Mouse (Mus musculus): ENCODE data around the gene Sumo3. TPM values are rescaled to one million over a fixed set of nuclear protein-coding genes. Genes with fewer than 3 reads are reported as not detected.

The Sumo3 gene
- polyA plus RNA-seq, 1 experiment from 2014 or later, result 324 TPM

DNA sequence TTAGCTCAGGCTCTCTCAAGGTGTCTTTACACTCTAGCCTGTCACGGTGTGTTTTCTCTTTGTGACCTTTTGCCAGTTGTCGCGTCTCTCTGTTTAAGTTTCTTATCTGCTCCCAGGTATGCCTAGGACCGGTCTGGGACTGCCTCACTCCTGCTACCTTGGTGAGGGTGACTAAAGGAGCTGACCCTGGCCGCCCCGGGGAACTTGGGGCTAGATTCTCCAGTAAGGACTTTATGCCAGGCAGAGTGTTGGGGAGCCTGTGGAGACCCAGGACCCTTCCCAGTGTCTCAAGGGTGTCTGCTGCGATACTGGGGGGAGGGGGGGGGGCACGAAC is 23.6 kb upstream of the Sumo3 start:
- Histone ChIP-seq H3K4me2 (replicated peaks; ENCODE audit: low read depth, low read length) (peak overlapping the region; percentile 82), H3K4me3 (ENCODE audit: low read depth, low read length) (peak overlapping the region; percentile 85), H3K9me3 (ENCODE audit: control insufficient read depth, low read depth, low read length) (no peaks in the 10 kb centered on the region), H3K27ac (ENCODE audit: low read length) (peak overlapping the region; percentile 91), H3K9ac (replicated peaks; ENCODE audit: low read depth, low read length) (peak overlapping the region; percentile 79), H3K36me3 (ENCODE audit: control insufficient read depth, insufficient read depth, low read length) (no peaks in the 10 kb centered on the region; the same call in 1 of the 2 replicates), H3K27me3 (ENCODE audit: control insufficient read depth, insufficient read depth, low read length) (no peaks in the 10 kb centered on the region), H3K4me1 (ENCODE audit: control insufficient read depth, insufficient read depth, low read length) (0 out of 2 replicates have a peak, but pooled peaks cover 5% of the 10 kb centered on the region)
- ATAC-seq (ENCODE audit: insufficient number of reproducible peaks, insufficient read depth, low FRiP score, low read depth), result peak; percentile 36; the same call in 1 of the 2 replicates
- WGBS, result 5% methylated on average over 8 of the region's 8 CpGs

DNA sequence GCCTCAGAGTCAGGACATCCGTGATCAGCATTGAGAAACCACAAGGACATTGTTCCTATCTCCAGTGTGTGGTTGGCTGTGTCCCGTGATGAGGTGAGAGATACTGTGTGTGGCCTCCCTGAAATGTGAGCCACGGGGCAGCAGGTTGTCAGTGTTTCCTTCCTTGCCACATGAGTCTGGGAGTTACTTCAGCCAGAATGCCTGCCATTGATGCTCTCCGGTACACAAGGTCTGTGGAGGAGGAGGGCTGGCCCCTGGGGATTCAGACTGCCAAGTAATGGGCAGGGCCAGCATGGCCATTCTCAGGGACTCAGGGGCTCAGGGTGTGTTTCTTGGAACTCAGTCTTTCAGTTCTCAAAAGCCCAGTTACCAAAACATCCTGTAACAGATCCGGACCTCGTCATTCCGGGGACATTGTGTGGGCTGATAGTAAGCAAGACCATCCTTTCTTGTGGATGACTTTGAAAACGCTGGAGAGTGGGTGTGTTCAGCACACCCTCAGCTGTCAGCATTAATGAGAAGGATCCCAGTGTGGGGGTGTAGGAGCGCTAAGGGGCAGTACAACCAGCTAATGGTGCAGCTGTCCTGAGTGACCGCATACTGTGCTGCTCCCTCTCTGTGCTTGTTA is 22.0 kb upstream of the Sumo3 start:
- Histone ChIP-seq H3K27me3 (ENCODE audit: control insufficient read depth, insufficient read depth, low read length) (no peaks in the 10 kb centered on the region), H3K27ac (ENCODE audit: low read length) (no peak overlapping the region), H3K9ac (replicated peaks; ENCODE audit: low read depth, low read length) (0 out of 2 replicates have a peak overlapping the region, but pooled peaks have one; percentile 6), H3K4me2 (replicated peaks; ENCODE audit: low read depth, low read length) (0 out of 2 replicates have a peak overlapping the region, but pooled peaks have one; percentile 82), H3K9me3 (ENCODE audit: control insufficient read depth, low read depth, low read length) (no peaks in the 10 kb centered on the region), H3K4me3 (ENCODE audit: low read depth, low read length) (no peak overlapping the region), H3K36me3 (ENCODE audit: control insufficient read depth, insufficient read depth, low read length) (peaks cover 5% of the 10 kb centered on the region; the same call in 1 of the 2 replicates), H3K4me1 (ENCODE audit: control insufficient read depth, insufficient read depth, low read length) (peaks cover 5% of the 10 kb centered on the region; the same call in 1 of the 2 replicates)
- WGBS, result 72% methylated on average over 10 of the region's 10 CpGs
- ATAC-seq (ENCODE audit: insufficient number of reproducible peaks, insufficient read depth, low FRiP score, low read depth), result no peak

DNA sequence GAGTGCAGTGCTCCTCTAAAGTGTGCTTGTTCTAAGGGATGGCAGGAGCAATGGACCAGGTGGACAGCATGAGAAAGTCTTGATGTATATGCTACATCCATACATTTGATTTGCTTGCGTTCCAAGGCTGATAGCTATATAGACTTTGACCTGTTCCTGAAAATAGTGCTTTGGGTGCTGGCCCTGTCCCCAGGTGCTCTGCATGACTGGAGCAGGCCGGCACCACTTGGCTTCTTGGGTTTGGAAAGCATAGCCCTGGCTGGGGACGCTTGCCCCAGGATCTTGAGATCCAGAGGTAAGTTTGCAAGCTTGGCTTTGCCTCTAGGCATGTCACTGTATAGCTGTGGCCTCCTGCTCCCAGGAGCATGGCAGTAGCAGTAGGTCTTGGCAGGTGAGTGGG is 19.3 kb upstream of the Sumo3 start:
- 90% methylated on average over 3 of the region's 3 CpGs for WGBS
- no peaks in the 10 kb centered on the region for H3K27me3 ChIP-seq (ENCODE audit: control insufficient read depth, insufficient read depth, low read length)
- no peak overlapping the region for H3K9ac ChIP-seq (replicated peaks; ENCODE audit: low read depth, low read length)
- H3K9me3 ChIP-seq (ENCODE audit: control insufficient read depth, low read depth, low read length), result no peaks in the 10 kb centered on the region
- no peak overlapping the region for H3K4me3 ChIP-seq (ENCODE audit: low read depth, low read length)
- no peak for ATAC-seq (ENCODE audit: insufficient number of reproducible peaks, insufficient read depth, low FRiP score, low read depth)
- no peak overlapping the region for H3K4me2 ChIP-seq (replicated peaks; ENCODE audit: low read depth, low read length)
- peaks cover 15% of the 10 kb centered on the region for H3K36me3 ChIP-seq (ENCODE audit: control insufficient read depth, insufficient read depth, low read length)
- H3K4me1 ChIP-seq (ENCODE audit: control insufficient read depth, insufficient read depth, low read length), result peaks cover 13% of the 10 kb centered on the region
- H3K27ac ChIP-seq (ENCODE audit: low read length), result no peak overlapping the region

- Histone ChIP-seq H3K27ac (ENCODE audit: low read length) (no peak overlapping the region), H3K27me3 (ENCODE audit: control insufficient read depth, insufficient read depth, low read length) (no peaks in the 10 kb centered on the region), H3K9ac (replicated peaks; ENCODE audit: low read depth, low read length) (no peak overlapping the region), H3K36me3 (ENCODE audit: control insufficient read depth, insufficient read depth, low read length) (peaks cover 21% of the 10 kb centered on the region), H3K4me2 (replicated peaks; ENCODE audit: low read depth, low read length) (no peak overlapping the region), H3K4me3 (ENCODE audit: low read depth, low read length) (no peak overlapping the region), H3K4me1 (ENCODE audit: control insufficient read depth, insufficient read depth, low read length) (peaks cover 13% of the 10 kb centered on the region), H3K9me3 (ENCODE audit: control insufficient read depth, low read depth, low read length) (no peaks in the 10 kb centered on the region)
- 66% methylated on average over 6 of the region's 6 CpGs for WGBS
- no peak for ATAC-seq (ENCODE audit: insufficient number of reproducible peaks, insufficient read depth, low FRiP score, low read depth)
Measured at GRCm38 (mm10) chr10:77587091-77587775, 18.7 kb upstream of the Sumo3 start.

DNA sequence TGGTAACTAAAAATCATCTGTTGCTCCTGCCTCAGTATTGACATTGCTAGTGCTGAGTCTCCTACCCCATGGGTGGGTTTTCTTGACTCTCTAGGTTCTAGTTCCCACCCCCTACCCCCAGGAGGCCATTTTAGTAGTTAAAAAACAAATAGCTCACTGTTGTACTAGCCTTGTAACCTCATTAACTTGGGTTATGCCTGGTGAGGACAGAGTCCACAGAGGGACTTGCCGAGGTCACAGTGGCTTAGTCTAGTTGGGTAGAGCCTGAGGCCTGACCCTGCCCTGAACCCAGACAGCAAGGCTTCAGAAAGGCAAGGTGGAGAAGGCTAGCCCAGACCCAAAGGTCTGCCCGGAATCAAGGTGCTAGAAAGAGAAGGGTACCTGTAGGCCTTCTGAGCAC is 17.9 kb upstream of the Sumo3 start:
- Histone ChIP-seq H3K27ac (ENCODE audit: low read length) (no peak overlapping the region), H3K4me2 (replicated peaks; ENCODE audit: low read depth, low read length) (no peak overlapping the region), H3K9me3 (ENCODE audit: control insufficient read depth, low read depth, low read length) (no peaks in the 10 kb centered on the region), H3K4me3 (ENCODE audit: low read depth, low read length) (no peak overlapping the region), H3K36me3 (ENCODE audit: control insufficient read depth, insufficient read depth, low read length) (peaks cover 28% of the 10 kb centered on the region), H3K4me1 (ENCODE audit: control insufficient read depth, insufficient read depth, low read length) (peaks cover 9% of the 10 kb centered on the region), H3K27me3 (ENCODE audit: control insufficient read depth, insufficient read depth, low read length) (no peaks in the 10 kb centered on the region), H3K9ac (replicated peaks; ENCODE audit: low read depth, low read length) (no peak overlapping the region)
- WGBS, result 82% methylated on average over 2 of the region's 2 CpGs
- no peak for ATAC-seq (ENCODE audit: insufficient number of reproducible peaks, insufficient read depth, low FRiP score, low read depth)

DNA sequence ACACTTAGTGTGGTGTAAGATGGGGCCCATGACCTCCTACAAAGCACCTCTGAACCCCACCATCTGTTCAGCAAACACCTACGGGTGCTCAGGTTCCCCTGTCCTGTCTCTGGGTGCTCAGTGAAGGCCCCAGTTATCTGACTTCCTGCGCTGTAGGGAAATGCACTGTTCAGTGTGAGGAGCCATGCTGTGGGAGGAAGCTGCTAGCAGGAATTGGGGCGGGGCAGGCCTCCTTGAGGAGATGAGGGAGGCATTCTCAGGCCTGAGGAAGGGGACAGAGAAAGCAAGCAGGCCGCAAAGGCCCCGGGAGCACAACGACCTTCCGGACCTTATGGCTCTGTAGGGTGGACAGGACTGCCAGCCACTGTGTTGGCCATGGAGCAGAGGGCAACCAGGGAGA is 16.8 kb upstream of the Sumo3 start:
- Histone ChIP-seq H3K9me3 (ENCODE audit: control insufficient read depth, low read depth, low read length) (no peaks in the 10 kb centered on the region), H3K27me3 (ENCODE audit: control insufficient read depth, insufficient read depth, low read length) (no peaks in the 10 kb centered on the region), H3K4me2 (replicated peaks; ENCODE audit: low read depth, low read length) (no peak overlapping the region), H3K4me1 (ENCODE audit: control insufficient read depth, insufficient read depth, low read length) (peaks cover 8% of the 10 kb centered on the region), H3K27ac (ENCODE audit: low read length) (peak overlapping the region; percentile 39; the same call in 1 of the 2 replicates), H3K9ac (replicated peaks; ENCODE audit: low read depth, low read length) (no peak overlapping the region), H3K36me3 (ENCODE audit: control insufficient read depth, insufficient read depth, low read length) (peaks cover 39% of the 10 kb centered on the region), H3K4me3 (ENCODE audit: low read depth, low read length) (no peak overlapping the region)
- WGBS, result 78% methylated on average over 7 of the region's 7 CpGs
- no peak for ATAC-seq (ENCODE audit: insufficient number of reproducible peaks, insufficient read depth, low FRiP score, low read depth)

DNA sequence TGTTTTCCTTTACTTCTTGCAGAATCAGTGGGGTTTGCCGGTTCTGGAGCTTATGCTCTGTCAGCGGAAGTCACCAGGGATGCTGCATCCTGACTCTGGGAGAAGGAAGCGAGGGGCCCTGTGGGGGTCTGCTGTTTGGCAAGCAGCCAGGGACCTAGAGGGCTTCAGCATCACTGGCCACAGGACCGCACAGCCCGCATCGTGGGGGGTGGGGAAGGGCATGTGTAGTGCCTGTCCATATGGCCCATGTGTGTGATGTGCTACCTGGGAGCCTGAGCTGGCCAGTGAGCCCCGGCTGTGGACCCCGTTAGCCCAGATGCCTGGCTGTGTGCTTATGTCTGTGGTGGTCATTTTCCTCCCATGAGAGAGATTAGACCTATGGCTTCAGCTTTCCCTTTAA is 16.1 kb upstream of the Sumo3 start:
- Histone ChIP-seq H3K4me3 (ENCODE audit: low read depth, low read length) (no peak overlapping the region), H3K9me3 (ENCODE audit: control insufficient read depth, low read depth, low read length) (no peaks in the 10 kb centered on the region), H3K27me3 (ENCODE audit: control insufficient read depth, insufficient read depth, low read length) (no peaks in the 10 kb centered on the region), H3K36me3 (ENCODE audit: control insufficient read depth, insufficient read depth, low read length) (peaks cover 45% of the 10 kb centered on the region), H3K9ac (replicated peaks; ENCODE audit: low read depth, low read length) (no peak overlapping the region), H3K27ac (ENCODE audit: low read length) (peak overlapping the region; percentile 39; the same call in 1 of the 2 replicates), H3K4me1 (ENCODE audit: control insufficient read depth, insufficient read depth, low read length) (peaks cover 8% of the 10 kb centered on the region), H3K4me2 (replicated peaks; ENCODE audit: low read depth, low read length) (no peak overlapping the region)
- ATAC-seq (ENCODE audit: insufficient number of reproducible peaks, insufficient read depth, low FRiP score, low read depth), result no peak
- WGBS, result 66% methylated on average over 8 of the region's 8 CpGs

GRCm38 (mm10) chr10:77590812-77591211 is 15.1 kb upstream of the Sumo3 start:
- Histone ChIP-seq H3K4me2 (replicated peaks; ENCODE audit: low read depth, low read length) (no peak overlapping the region), H3K4me1 (ENCODE audit: control insufficient read depth, insufficient read depth, low read length) (peaks cover 8% of the 10 kb centered on the region), H3K4me3 (ENCODE audit: low read depth, low read length) (no peak overlapping the region), H3K27ac (ENCODE audit: low read length) (no peak overlapping the region; the same call in 1 of the 2 replicates), H3K9me3 (ENCODE audit: control insufficient read depth, low read depth, low read length) (no peaks in the 10 kb centered on the region), H3K9ac (replicated peaks; ENCODE audit: low read depth, low read length) (no peak overlapping the region), H3K36me3 (ENCODE audit: control insufficient read depth, insufficient read depth, low read length) (peaks cover 53% of the 10 kb centered on the region), H3K27me3 (ENCODE audit: control insufficient read depth, insufficient read depth, low read length) (no peaks in the 10 kb centered on the region)
- peak; percentile 64; the same call in 1 of the 2 replicates for ATAC-seq (ENCODE audit: insufficient number of reproducible peaks, insufficient read depth, low FRiP score, low read depth)
- WGBS, result 39% methylated on average over 6 of the region's 6 CpGs

Measured in stomach, embryonic 14.5 days (tissue).